Mouse (Mus musculus) intestine, postnatal 0 days (tissue): ENCODE results near the gene Celsr2. TPM values are rescaled to one million over a fixed set of nuclear protein-coding genes. Genes with fewer than 3 reads are reported as not detected.

Experiments
- ATAC-seq: fragments of 200-750 bp; cut with Nextera tagmentation; 2 replicates; pipeline ENCODE4 v1.8.0; 2017; ENCODE audit warnings: mild to moderate bottlenecking, moderate TSS enrichment, moderate library complexity
- H3K27ac ChIP-seq: fragments of 300-500 bp; sonication (generic); 2 replicates; pipeline ENCODE4 v1.5.1; 2014; ENCODE audit warnings: mild to moderate bottlenecking, low read depth, low read length, moderate library complexity
- H3K27me3 ChIP-seq: fragments of 300-500 bp; sonication (generic); replicated peaks from 2 replicates; pipeline ENCODE4 v1.6.1; 2014; ENCODE audit warnings: low read length, mixed read lengths; ENCODE audit not compliant: control insufficient read depth, insufficient read depth
- H3K36me3 ChIP-seq: fragments of 300-500 bp; sonication (generic); 2 replicates; pipeline ENCODE4 v1.6.1; 2014; ENCODE audit warnings: mild to moderate bottlenecking, moderate library complexity; ENCODE audit not compliant: control insufficient read depth, insufficient read depth
- H3K4me1 ChIP-seq: fragments of 300-500 bp; sonication (generic); replicated peaks from 2 replicates; pipeline ENCODE4 v1.6.1; 2014; ENCODE audit warnings: antibody characterized with exemption, low read length, mixed read lengths; ENCODE audit not compliant: control insufficient read depth, insufficient read depth
- H3K4me2 ChIP-seq: fragments of 300-500 bp; sonication (generic); replicated peaks from 2 replicates; pipeline ENCODE4 v1.6.1; 2014; ENCODE audit warnings: low read depth, mild to moderate bottlenecking, moderate library complexity
- H3K4me3 ChIP-seq: fragments of 300-500 bp; sonication (generic); 2 replicates; pipeline ENCODE4 v1.5.1; 2014; ENCODE audit warnings: low read depth, low read length
- H3K9ac ChIP-seq: fragments of 300-500 bp; sonication (generic); 2 replicates; pipeline ENCODE4 v1.6.1; 2014; ENCODE audit warnings: mild to moderate bottlenecking, low read depth, low read length
- H3K9me3 ChIP-seq: fragments of 300-500 bp; sonication (generic); 2 replicates; pipeline ENCODE4 v1.6.1; 2016; ENCODE audit warnings: mixed run types; ENCODE audit not compliant: control insufficient read depth
- CTCF ChIP-seq: sonication (generic); IDR thresholded peaks from 2 replicates; pipeline ENCODE4 v1.5.1; 2016; ENCODE audit warnings: low read depth, mild to moderate bottlenecking, control low read depth, antibody characterized with exemption, moderate library complexity
- WGBS: fragments of 180-500 bp; shearing (Covaris S2); extraction: QIAGEN DNeasy Blood & Tissue Kit; methylation state at CpG from one replicate; pipeline ENCODE4 v1.1.7; 2014; 5-methylcytosine and 5-hydroxymethylcytosine counted together
- polyA plus RNA-seq: library from polyadenylated mRNA; unstranded; fragments of >200 nt; fragmentation: Nextera tagmentation; extraction: Ambion mirVana; gene quantifications from 2 replicates; pipeline ENCODE4 v1.2.1, GENCODE M21; 2015

Gene Celsr2
- polyA plus RNA-seq, 1 experiment from 2014 or later = 0.50 TPM

DNA sequence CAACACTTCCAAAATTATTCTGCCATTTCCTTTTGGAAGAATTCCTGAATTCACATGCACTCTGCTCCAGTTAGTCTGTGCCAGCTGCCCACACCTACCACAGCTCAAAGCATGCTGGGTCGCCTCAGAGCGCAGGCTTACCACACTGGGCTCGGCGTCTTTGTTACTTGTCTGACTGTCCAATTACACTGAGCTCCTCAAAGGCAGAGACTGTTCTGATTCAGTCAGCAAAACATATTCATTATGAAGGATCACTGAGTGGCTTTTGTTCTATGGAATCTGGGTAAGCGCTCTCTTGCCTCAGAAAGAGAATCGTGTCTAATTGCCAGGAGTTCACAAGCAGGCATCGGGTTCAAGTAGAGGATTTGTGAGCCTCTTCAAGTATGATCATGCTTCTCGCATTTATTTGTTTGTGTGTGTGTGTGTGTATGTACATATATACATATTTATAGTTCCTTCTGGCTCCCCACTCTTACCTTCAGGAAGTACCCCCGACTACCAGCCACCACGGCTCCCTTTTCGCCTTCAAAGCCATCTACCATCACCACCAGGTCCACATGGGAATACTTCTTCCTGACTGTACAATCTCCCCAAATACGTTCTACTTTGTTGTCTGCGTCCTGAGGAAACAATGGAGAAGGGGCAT, 17.3 kb upstream of the Celsr2 start:
- TF ChIP-seq CTCF = no peak
- no peak overlapping the region for H3K9ac ChIP-seq
- no peak overlapping the region for H3K4me3 ChIP-seq
- H3K4me2 ChIP-seq = no peak overlapping the region
- H3K36me3 ChIP-seq = peaks cover 82% of the 10 kb centered on the region
- 86% methylated on average over 13 of the region's 13 CpGs for WGBS
- no peaks in the 10 kb centered on the region for H3K4me1 ChIP-seq
- H3K27ac ChIP-seq = no peak overlapping the region
- ATAC-seq = no peak
- H3K27me3 ChIP-seq = no peaks in the 10 kb centered on the region
- no peaks in the 10 kb centered on the region for H3K9me3 ChIP-seq

DNA sequence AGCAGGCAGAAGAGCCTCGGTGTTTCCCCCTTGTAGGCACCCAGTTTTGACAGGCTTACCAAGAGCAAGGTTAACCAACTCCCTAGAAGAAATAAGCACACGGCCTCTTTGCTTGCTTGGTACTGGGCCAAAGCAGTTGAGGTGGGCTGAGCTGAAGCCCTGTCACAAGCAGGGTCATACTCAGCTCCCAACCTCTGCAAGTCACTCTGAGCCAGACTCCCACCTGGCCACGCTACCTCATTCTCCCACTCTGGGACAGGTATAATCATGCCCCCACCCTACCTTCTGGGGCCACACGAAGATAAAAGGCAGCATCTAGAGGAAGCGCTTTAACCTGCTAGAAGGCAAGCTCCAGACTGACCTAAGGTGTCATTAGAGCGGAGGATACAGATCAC, 10.3 kb upstream of the Celsr2 start:
- H3K36me3 ChIP-seq = peaks cover 47% of the 10 kb centered on the region
- no peaks in the 10 kb centered on the region for H3K27me3 ChIP-seq
- H3K9ac ChIP-seq = no peak overlapping the region
- TF ChIP-seq CTCF = no peak
- H3K4me1 ChIP-seq = no peaks in the 10 kb centered on the region
- WGBS = 88% methylated on average over 6 of the region's 6 CpGs
- no peak for ATAC-seq
- no peak overlapping the region for H3K4me3 ChIP-seq
- no peaks in the 10 kb centered on the region for H3K9me3 ChIP-seq
- H3K4me2 ChIP-seq = no peak overlapping the region
- no peak overlapping the region for H3K27ac ChIP-seq

DNA sequence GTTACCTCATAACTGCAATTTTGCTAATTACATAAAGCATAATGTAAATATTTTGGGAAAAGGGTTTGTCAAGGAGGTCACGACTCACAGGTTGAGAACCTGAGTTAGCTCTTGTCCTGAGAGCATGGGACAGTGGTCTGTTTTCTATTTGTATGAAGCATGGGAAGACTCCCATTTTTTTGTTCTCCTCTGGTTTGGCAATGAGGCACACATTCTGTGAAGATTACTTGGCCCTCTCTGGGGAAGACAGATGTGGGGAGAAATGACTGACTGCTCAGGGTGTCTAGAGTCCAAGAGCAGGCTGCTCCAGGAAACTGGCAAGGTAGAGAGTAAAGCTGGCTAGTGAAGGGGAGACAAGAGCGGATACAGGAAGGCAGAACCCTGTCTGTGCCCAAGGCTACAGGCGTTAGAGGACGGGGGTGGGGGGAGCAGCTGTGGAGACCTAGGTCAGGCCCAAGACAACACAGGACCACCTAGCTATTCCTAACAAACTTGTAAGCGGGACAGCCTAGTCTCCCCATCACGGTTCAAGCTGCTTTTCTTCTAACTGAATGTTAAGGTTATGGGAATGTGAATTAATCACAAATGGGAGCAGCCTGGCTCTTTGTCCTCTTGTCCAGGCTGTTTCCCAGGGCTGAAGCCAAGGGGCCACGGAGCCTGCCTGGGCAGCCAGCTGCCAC, 9.7 kb upstream of the Celsr2 start:
- H3K27ac ChIP-seq = no peak overlapping the region
- H3K36me3 ChIP-seq = peaks cover 43% of the 10 kb centered on the region
- H3K4me3 ChIP-seq = no peak overlapping the region
- no peaks in the 10 kb centered on the region for H3K9me3 ChIP-seq
- no peak overlapping the region for H3K9ac ChIP-seq
- H3K4me2 ChIP-seq = no peak overlapping the region
- ATAC-seq = no peak
- no peaks in the 10 kb centered on the region for H3K27me3 ChIP-seq
- WGBS = 79% methylated on average over 7 of the region's 7 CpGs
- TF ChIP-seq CTCF = no peak
- H3K4me1 ChIP-seq = no peaks in the 10 kb centered on the region

DNA sequence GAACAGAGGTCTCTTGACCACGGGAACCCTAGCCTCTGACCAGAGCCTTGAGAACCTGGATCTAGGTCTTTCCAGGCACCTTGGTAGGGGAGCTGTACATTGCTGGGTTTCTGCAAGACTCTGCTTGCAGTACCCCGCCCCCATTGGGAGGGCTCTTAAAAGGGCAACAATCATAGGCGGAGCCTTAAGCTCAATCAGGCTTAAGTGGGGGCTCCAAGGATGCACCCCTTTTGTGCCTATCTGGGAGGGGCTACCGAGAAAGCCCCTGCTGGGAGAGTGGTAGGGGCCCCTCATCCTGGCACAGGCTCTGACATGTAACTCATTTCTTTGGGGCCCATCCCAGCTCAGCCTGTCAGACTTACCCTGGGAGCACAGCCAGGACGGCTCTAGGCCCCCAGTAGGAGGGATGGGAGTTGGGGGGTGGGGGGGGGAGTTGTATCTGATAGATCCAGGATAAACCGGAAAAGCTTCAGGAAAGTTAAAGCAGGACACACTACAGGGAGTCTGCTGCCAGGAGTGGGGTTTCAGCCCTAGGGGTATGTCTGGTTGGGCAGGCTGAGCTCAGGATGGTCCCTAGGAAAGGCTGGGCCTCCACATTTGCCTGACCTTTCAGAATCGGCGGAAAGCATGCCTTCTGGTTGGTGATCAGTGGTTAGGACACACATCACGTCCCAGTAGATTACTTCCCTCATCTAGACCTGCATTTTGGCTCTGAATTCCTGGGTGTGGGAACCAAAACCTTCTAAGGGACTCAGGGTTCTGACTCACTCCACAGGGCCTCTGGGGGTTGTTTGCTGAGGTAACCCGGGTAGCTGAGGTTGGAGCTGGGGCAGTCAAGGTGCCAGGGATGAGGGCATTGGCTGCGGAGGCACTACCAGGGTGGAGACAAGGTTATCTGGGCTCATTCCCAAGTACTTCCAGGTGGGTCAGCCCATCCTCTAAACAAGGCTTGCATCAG, 8.8 kb upstream of the Celsr2 start:
- Histone ChIP-seq H3K27ac (no peak overlapping the region), H3K36me3 (peaks cover 35% of the 10 kb centered on the region), H3K4me1 (no peaks in the 10 kb centered on the region), H3K9me3 (no peaks in the 10 kb centered on the region), H3K27me3 (no peaks in the 10 kb centered on the region), H3K4me2 (no peak overlapping the region; the same call in 1 of the 2 replicates), H3K9ac (no peak overlapping the region), H3K4me3 (no peak overlapping the region)
- peak; percentile 35; the same call in 1 of the 2 replicates for ATAC-seq
- WGBS = 26% methylated on average over 11 of the region's 11 CpGs
- TF ChIP-seq CTCF = no peak

DNA sequence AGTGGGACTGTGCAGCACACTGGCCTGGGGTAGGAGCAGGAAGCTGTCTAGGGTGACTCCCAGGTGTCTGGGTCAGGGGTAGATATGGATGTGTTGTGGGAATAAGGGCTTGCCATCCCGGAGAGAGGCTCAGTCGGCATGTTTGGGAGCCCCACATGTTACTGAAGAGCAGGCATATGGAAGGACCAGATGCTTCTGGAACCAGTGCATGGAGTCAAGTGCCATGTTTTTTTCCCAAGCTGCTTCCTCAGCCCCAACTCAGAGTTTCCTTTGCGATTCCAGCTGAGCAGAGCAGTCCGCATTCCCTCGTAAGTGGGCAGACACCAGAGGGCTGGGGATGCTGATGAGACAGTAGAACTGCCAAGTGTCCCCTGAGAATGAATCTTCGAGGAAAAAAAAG, 7.7 kb upstream of the Celsr2 start:
- no peaks in the 10 kb centered on the region for H3K27me3 ChIP-seq
- ATAC-seq = no peak

GRCm38 (mm10) chr3:108415831-108416223, 475 bp upstream of the Celsr2 start:
- H3K9me3 ChIP-seq = no peaks in the 10 kb centered on the region
- H3K4me2 ChIP-seq = peak overlapping the region; percentile 100
- no peaks in the 10 kb centered on the region; the same call in 1 of the 2 replicates for H3K27me3 ChIP-seq
- peak overlapping the region; percentile 48 for H3K9ac ChIP-seq
- peaks cover 7% of the 10 kb centered on the region; the same call in 1 of the 2 replicates for H3K4me1 ChIP-seq
- no peaks in the 10 kb centered on the region for H3K36me3 ChIP-seq
- TF ChIP-seq CTCF = 0 out of 2 replicates have a peak, but pooled peaks have one; percentile 5
- peak overlapping the region; percentile 53 for H3K4me3 ChIP-seq
- ATAC-seq = peak; percentile 79
- H3K27ac ChIP-seq = no peak overlapping the region
- 0% methylated on average over 46 of the region's 48 CpGs for WGBS

More for the DNA sequence above, 7.7 kb upstream of the Celsr2 start:
- Histone ChIP-seq H3K9ac (no peak overlapping the region), H3K4me2 (no peak overlapping the region), H3K9me3 (no peaks in the 10 kb centered on the region), H3K36me3 (peaks cover 24% of the 10 kb centered on the region), H3K4me1 (no peaks in the 10 kb centered on the region), H3K4me3 (no peak overlapping the region), H3K27ac (no peak overlapping the region)
- TF ChIP-seq CTCF = no peak
- WGBS = 49% methylated on average over 6 of the region's 6 CpGs
